Mouse (Mus musculus): ENCODE data around the gene Ercc4.

Gene Ercc4

GRCm38 (mm10) chr16:13147810-13148555 is 38.5 kb downstream of the Ercc4 start:
- no peak for DNase-seq (ENCODE audit: low read depth)

- DNase-seq (ENCODE audit: low read depth) = no peak
Measured at GRCm38 (mm10) chr16:13149950-13150349, 40.5 kb downstream of the Ercc4 start.

GRCm38 (mm10) chr16:13150790-13151189 is 41.3 kb downstream of the Ercc4 start:
- DNase-seq (ENCODE audit: low read depth) = no peak

GRCm38 (mm10) chr16:13152475-13152874 is 43.0 kb downstream of the Ercc4 start:
- no peak for DNase-seq (ENCODE audit: low read depth)

- DNase-seq (ENCODE audit: low read depth) = no peak
Measured at GRCm38 (mm10) chr16:13153215-13153614, 43.7 kb downstream of the Ercc4 start.

GRCm38 (mm10) chr16:13154352-13154751 is 44.9 kb downstream of the Ercc4 start:
- DNase-seq (ENCODE audit: low read depth) = no peak

GRCm38 (mm10) chr16:13157314-13157713 is 47.8 kb downstream of the Ercc4 start:
- DNase-seq (ENCODE audit: low read depth) = peak; percentile 8

- peak; percentile 44 for DNase-seq (ENCODE audit: low read depth)
Measured at GRCm38 (mm10) chr16:13158153-13158670, 48.7 kb downstream of the Ercc4 start.

GRCm38 (mm10) chr16:13158906-13159889 is 49.7 kb downstream of the Ercc4 start:
- DNase-seq (ENCODE audit: low read depth) = peak; percentile 83

- DNase-seq (ENCODE audit: low read depth) = peak; percentile 93
Measured at GRCm38 (mm10) chr16:13159927-13160644, 50.6 kb downstream of the Ercc4 start.

GRCm38 (mm10) chr16:13161516-13161915 is 52.0 kb downstream of the Ercc4 start:
- DNase-seq (ENCODE audit: low read depth) = no peak

GRCm38 (mm10) chr16:13167731-13168130 is 58.2 kb downstream of the Ercc4 start:
- no peak for DNase-seq (ENCODE audit: low read depth)

GRCm38 (mm10) chr16:13173055-13173742 is 63.7 kb downstream of the Ercc4 start:
- DNase-seq (ENCODE audit: low read depth) = no peak

GRCm38 (mm10) chr16:13182526-13182925 is 73.0 kb downstream of the Ercc4 start:
- no peak for DNase-seq (ENCODE audit: low read depth)

GRCm38 (mm10) chr16:13183182-13183742 is 73.8 kb downstream of the Ercc4 start:
- no peak for DNase-seq (ENCODE audit: low read depth)

- DNase-seq (ENCODE audit: low read depth) = no peak
Measured at GRCm38 (mm10) chr16:13184381-13184780, 74.9 kb downstream of the Ercc4 start.

GRCm38 (mm10) chr16:13189430-13190107 is 80.1 kb downstream of the Ercc4 start:
- DNase-seq (ENCODE audit: low read depth) = no peak

- no peak for DNase-seq (ENCODE audit: low read depth)
Measured at GRCm38 (mm10) chr16:13190471-13190870, 81.0 kb downstream of the Ercc4 start.

- no peak for DNase-seq (ENCODE audit: low read depth)
Measured at GRCm38 (mm10) chr16:13191166-13191565, 81.7 kb downstream of the Ercc4 start.

GRCm38 (mm10) chr16:13193663-13194071 is 84.2 kb downstream of the Ercc4 start:
- no peak for DNase-seq (ENCODE audit: low read depth)
